Mouse (Mus musculus): ENCODE results near the gene Tdp2. TPM values are rescaled to one million over a fixed set of nuclear protein-coding genes. Genes with fewer than 3 reads are reported as not detected.
A peak's percentile ranks its signal among the peaks of the same experiment; 100 is the strongest.

The Tdp2 gene
- total RNA-seq (2021): 10 to 100 TPM; 18.7 to 20.9 TPM
- long read RNA-seq, experiment 1, transcript Tdp2-201 (7 exons, 1,957 nt): major isoform, 30 of 39 reads
- long read RNA-seq, experiment 1, partial matches to known transcripts: 3 of 39 reads
- long read RNA-seq, experiment 1, other reads (novel, unspliced or antisense): 5 of 39 reads
- long read RNA-seq, experiment 2, transcript Tdp2-201 (7 exons, 1,957 nt): major isoform, 26 of 30 reads
- long read RNA-seq, experiment 2, partial matches to known transcripts: 0 of 30 reads
- long read RNA-seq, experiment 2, other reads (novel, unspliced or antisense): 4 of 30 reads

GRCm38 (mm10) chr13:24831353-24832130 lies at the start of gene Tdp2, which contains the start of gene Acot13:
TSS of gene Tdp2 (plus strand) at chr13:24831679.
TSS of gene Acot13 (minus strand) at chr13:24831540.
- intact Hi-C loops (cut with DNase I): loop anchor here (2.0 kb wide), 1 partner anchor 31 kb away; the partner anchor contains the start of gene BC005537
- DNase-seq (ENCODE audit: low spot score in 2 of 2): peak; percentile 94 to 95

DNA sequence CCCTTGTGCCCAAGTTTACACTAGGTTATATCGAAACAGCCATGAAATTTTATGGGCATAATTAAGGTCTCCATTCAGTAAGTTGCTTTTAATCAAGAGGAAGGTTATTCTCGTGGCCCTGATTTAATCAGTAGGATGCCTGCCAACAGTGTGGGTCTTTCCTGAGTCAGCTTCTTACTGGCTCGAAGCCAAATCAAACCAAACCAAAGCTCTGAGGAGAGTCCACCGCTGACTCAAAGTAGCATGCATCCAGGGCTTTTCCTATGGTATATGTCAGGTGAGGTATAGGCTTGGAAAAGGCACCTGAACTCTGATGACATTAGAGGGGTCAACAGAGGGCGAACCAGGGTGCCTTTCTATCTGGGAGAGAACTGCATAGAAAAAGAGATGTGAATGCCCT lies 49.6 kb upstream of the Tdp2 start:
- intact Hi-C loops (cut with DNase I): no loop called here
- DNase-seq (ENCODE audit: low spot score in 2 of 2): no peak

- no peak for DNase-seq (ENCODE audit: low spot score in 2 of 2)
- intact Hi-C loops (cut with DNase I): no loop called here
Observed at GRCm38 (mm10) chr13:24786014-24786490, 45.4 kb upstream of the Tdp2 start.

DNA sequence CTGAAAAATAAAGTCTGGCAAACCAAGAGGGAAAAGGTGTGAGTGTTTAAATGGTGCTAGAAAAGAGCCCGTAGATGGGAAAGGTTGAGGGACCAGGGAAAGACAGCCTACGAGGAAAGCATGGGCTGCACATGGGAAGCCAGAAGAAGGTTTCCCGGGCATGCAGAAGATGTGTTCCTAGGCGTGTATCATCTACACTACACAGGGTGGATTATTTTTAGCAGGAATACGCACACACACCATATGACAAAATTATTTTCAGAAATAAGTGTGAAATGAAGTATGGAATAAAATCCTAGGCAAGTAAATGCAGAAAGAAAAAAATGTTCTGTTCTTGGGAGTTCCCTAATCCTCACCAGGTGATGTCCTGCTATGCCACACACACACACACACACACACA lies 44.0 kb upstream of the Tdp2 start:
- DNase-seq (ENCODE audit: low spot score in 2 of 2): peak in 1 of 2 experiments; percentile 42
- intact Hi-C loops (cut with DNase I): no loop called here

- intact Hi-C loops (cut with DNase I): no loop called here
- DNase-seq (ENCODE audit: low spot score in 2 of 2): no peak
Observed at GRCm38 (mm10) chr13:24791349-24791748, 40.1 kb upstream of the Tdp2 start.

- intact Hi-C loops (cut with DNase I): no loop called here
- peak; percentile 18 to 37 for DNase-seq (ENCODE audit: low spot score in 2 of 2)
Observed at GRCm38 (mm10) chr13:24792411-24793045, 39.0 kb upstream of the Tdp2 start.

DNA sequence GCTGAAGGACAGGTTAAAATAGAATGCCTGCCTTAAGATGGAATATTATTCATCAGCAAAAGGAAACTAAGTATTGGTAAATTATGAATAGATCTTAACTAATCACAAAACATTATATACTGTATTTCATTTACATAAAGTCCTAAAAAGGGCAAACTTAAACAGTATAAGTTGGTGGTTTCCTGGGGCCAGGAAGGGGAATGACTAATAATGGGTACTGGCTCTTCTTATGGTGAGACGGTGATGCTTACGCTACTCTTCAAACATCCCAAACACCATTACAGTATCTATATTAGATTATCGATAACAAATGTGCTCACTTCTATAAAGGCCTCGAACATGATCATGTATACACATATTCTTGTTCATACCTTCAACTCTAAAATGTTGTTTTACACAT lies 32.8 kb upstream of the Tdp2 start:
- intact Hi-C loops (cut with DNase I): no loop called here
- DNase-seq (ENCODE audit: low spot score in 2 of 2): no peak

DNA sequence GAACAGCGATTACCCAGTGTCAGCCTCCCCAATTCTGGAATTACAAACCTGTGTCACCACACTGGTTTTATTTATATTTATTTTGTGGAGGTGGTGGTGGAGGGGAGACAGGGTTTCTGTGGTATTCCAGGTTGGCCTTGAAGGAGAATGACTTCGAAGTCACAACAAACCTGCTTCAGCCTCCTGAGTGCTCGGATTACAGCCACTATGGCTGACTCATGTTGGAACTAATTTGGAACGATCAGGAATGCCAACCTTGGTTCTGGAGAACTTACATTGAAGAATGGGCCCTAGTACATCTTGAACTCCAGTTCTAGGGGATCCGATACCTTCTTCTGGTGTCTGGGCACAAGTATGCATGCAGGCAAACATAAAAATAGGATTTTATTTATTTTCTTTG lies 32.1 kb upstream of the Tdp2 start:
- intact Hi-C loops (cut with DNase I): no loop called here
- DNase-seq (ENCODE audit: low spot score in 2 of 2): no peak

GRCm38 (mm10) chr13:24799925-24800673 lies 31.4 kb upstream of the Tdp2 start:
- intact Hi-C loops (cut with DNase I): loop anchor here (2.0 kb wide), 1 partner anchor 31 kb away; the partner anchor contains the start of genes Acot13 and Tdp2
- DNase-seq (ENCODE audit: low spot score in 2 of 2): peak; percentile 19 to 41

DNA sequence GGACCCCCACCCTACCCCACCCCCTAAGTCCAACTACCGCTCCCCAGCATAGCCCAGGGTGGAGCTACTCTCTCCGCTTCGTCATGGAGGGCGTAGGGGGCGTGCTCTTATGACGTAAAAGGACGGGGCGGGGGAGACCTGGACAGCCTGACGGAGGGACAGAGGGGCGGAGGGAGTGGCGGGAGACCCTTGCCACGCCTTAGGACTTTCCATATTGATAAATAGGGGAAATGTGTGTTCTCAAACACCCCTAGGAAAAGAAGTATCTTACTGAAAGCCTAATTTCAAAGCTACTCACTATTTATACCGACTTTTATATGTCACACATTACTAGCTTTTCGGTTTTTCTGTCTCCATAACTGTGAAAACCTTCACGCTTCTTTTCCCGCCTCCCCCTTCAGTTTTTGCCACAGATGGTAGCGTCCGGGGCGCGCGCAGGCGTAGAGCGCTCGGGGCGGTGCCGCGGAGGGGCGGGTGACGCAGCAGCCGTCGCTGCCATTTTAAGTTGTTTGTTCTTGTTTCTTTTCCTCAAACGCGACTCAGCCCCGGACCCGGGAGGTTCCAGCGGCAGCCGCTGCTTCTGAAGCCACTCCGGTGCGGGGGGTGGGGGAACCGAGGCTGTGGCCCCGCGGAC lies 30.7 kb upstream of the Tdp2 start:
- intact Hi-C loops (cut with DNase I): loop anchor here (2.0 kb wide), 1 partner anchor 30 kb away; the partner anchor contains the start of genes Acot13 and Tdp2
- peak; percentile 94 to 97 for DNase-seq (ENCODE audit: low spot score in 2 of 2)

GRCm38 (mm10) chr13:24801308-24801921 lies 30.1 kb upstream of the Tdp2 start, which contains the start of gene BC005537:
TSS of gene BC005537 (plus strand) at chr13:24801657.
- peak; percentile 44 for DNase-seq (ENCODE audit: low spot score in 2 of 2)
- intact Hi-C loops (cut with DNase I): loop anchor here (2.0 kb wide), 1 partner anchor 29 kb away; the partner anchor contains the start of genes Acot13 and Tdp2

GRCm38 (mm10) chr13:24802131-24802691 lies 29.3 kb upstream of the Tdp2 start:
- intact Hi-C loops (cut with DNase I): no loop called here
- peak; percentile 30 to 40 for DNase-seq (ENCODE audit: low spot score in 2 of 2)

GRCm38 (mm10) chr13:24803196-24803595 lies 28.3 kb upstream of the Tdp2 start:
- DNase-seq (ENCODE audit: low spot score in 2 of 2): no peak
- intact Hi-C loops (cut with DNase I): no loop called here

DNA sequence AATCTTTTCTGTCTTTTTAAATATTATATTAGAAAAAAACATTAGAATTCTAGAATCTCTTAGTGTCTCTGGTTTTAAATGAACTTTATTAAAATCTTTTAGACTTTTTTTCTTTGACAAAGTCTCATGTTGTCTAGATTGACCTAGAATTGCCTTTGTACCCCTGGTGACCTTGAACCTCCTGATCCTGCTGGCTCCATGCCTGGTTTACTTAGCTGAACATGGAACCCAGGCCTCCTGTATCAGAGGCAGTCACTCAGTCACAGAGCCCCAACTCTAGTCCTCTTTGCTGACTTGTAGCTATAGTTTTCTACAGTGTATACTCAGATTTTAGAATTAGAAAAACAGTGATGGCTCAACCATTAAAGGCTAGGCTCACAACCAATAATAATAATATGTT lies 25.4 kb upstream of the Tdp2 start:
- intact Hi-C loops (cut with DNase I): no loop called here
- DNase-seq (ENCODE audit: low spot score in 2 of 2): no peak

- intact Hi-C loops (cut with DNase I): no loop called here
- DNase-seq (ENCODE audit: low spot score in 2 of 2): no peak
Observed at GRCm38 (mm10) chr13:24812521-24812920, 19.0 kb upstream of the Tdp2 start.

DNA sequence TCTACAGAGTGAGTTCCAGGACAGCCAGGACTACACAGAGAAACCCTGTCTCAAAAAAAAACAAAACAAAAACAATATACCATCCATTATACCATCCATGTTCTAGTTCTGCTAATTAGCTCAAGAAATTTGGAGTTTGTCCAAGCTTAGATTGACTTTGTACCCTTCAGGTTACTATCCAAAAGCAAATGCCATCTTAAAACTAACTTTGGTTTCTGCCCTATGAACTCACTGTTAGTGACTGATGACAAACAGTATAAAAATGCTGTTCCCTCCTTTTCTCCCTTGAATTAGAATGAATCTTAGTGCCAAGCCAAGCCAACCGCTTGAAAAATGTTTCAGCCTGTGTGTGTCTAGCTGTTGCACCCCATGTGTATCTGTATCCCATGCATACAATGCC lies 16.9 kb upstream of the Tdp2 start:
- intact Hi-C loops (cut with DNase I): no loop called here

DNA sequence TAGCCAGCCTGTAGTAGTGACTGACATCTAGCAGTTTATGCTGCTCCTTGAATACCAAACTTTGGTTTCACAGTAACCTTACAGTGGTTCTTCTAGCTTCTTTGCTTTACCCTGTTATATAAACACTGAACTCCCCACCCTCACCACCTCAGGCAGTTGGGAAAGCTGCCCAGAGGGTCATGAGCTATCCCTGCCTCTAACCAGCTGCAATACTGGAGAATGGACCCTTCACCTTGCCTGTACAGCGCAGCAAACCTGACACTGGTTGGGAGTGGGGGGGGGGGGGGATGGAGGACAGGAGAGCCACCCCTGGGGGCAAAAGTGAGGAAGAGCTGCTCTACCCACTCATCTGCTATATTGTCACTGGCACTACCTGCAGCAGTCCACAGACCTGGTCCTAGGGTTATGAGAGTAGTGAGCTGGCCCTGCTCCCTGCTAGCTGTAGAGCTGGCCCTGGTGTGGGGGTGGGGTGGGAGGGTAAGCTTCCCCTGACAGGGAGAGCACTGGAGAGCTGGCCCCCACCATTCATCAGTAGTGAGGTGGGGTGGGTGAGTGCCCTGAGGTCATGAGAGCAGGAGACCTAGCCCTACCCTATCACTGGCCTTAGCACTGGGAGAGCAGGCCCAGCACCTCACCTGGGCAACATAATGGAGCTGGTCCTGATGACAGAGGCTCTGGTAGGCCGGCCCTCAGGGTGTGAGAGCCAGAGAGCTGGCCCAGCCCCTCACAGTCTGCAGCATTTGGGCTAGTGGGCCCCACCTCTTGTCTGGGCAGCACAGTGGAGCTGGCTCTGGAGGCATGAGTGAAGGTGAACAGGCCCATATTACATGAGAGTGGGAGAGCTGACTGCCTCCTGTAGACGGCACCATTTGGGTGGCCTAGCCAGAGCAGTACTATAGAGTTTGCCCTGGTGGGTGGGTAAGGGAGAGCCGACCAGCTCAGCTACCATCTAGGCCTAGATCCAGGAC lies 15.1 kb upstream of the Tdp2 start:
- no peak for DNase-seq (ENCODE audit: low spot score in 2 of 2)
- intact Hi-C loops (cut with DNase I): no loop called here

More for the DNA sequence above, 16.9 kb upstream of the Tdp2 start:
- no peak for DNase-seq (ENCODE audit: low spot score in 2 of 2)

Data from left cerebral cortex, postnatal 14 days (tissue).